Mouse (Mus musculus) small intestine, adult 2 months (tissue): ENCODE data around the gene Pou2f3.

Experiments
- CTCF ChIP-seq: fragments of 200-500 bp; IDR thresholded peaks from 2 replicates; pipeline ENCODE4 v1.5.1; 2012; ENCODE audit warnings: low read depth, mild to moderate bottlenecking, control low read depth, inconsistent platforms, low read length, moderate library complexity, mixed read lengths; ENCODE audit not compliant: insufficient replicate concordance, insufficient read length; ENCODE audit errors: extremely low read depth
- POLR2A ChIP-seq: fragments of 200-500 bp; IDR thresholded peaks from 2 replicates; pipeline ENCODE4 v1.6.1; 2012; ENCODE audit warnings: low read depth, mild to moderate bottlenecking, control low read depth, inconsistent platforms, low read length, moderate library complexity

- no peak for TF ChIP-seq CTCF
- no peak for TF ChIP-seq POLR2A
Measured at GRCm38 (mm10) chr9:43133525-43133924, 76.6 kb downstream of the Pou2f3 start.
